Mouse (Mus musculus): ENCODE results near the gene Ces2e.

GRCm38 (mm10) chr8:104961537-104961961 is 35.5 kb downstream of the Ces2e start, which contains the start of gene Ces2g:
- TF ChIP-seq CTCF (IDR thresholded peaks at IDR 0.05; ENCODE audit: low read depth, low read length) (no peak), POLR2A (IDR thresholded peaks at IDR 0.05; ENCODE audit: extremely low read depth, insufficient read depth, low read length) (no peak)
